ENCODE assay signal across 1 mouse cellular context in genomic region chr6:124745490-124746295, GRCm38 (mm10).
A peak's percentile ranks its signal among the peaks of the same experiment; 100 is the strongest.
TF ChIP-seq lines count a peak whose summit lies in the region.

No protein-coding gene starts in this region.

TF ChIP-seq in MEL, 35 proteins besides CTCF, POLR2A, EP300 and RAD21:
- TF ChIP-seq HCFC1 (IDR thresholded peaks at IDR 0.05; ENCODE audit: low read depth, low read length) (peak; percentile 93), ZMIZ1 (IDR thresholded peaks at IDR 0.05; ENCODE audit: low read depth, low read length) (0 out of 2 replicates have a peak, but pooled peaks have one; percentile 51), ZNF384 (IDR thresholded peaks at IDR 0.05; ENCODE audit: low read depth, low read length) (no peak), MAZ (IDR thresholded peaks at IDR 0.05; ENCODE audit: low read depth, low read length) (peak; percentile 22; the same call in 1 of the 2 replicates), JUND (IDR thresholded peaks at IDR 0.05; ENCODE audit: low read depth, low read length) (no peak), ELF1 (IDR thresholded peaks at IDR 0.05; ENCODE audit: low read depth, low read length) (peak; percentile 78), GABPA (IDR thresholded peaks at IDR 0.05; ENCODE audit: low read depth, low read length) (peak; percentile 68; the same call in 1 of the 2 replicates), ETS1 (IDR thresholded peaks at IDR 0.05; ENCODE audit: low read depth, low read length) (peak; percentile 29; the same call in 1 of the 2 replicates), RCOR1 (IDR thresholded peaks at IDR 0.05; ENCODE audit: low read depth, low read length) (no peak), BHLHE40 (IDR thresholded peaks at IDR 0.05; ENCODE audit: borderline replicate concordance, low read depth, low read length) (no peak), TCF12 (IDR thresholded peaks at IDR 0.05; ENCODE audit: low read depth, low read length) (peak; percentile 29; the same call in 1 of the 2 replicates), SIN3A (IDR thresholded peaks at IDR 0.05; ENCODE audit: low read length) (peak; percentile 50; the same call in 1 of the 2 replicates), SMC3 (IDR thresholded peaks at IDR 0.05; ENCODE audit: low read depth, low read length) (peak; percentile 58), NELFE (IDR thresholded peaks at IDR 0.05; ENCODE audit: low read depth, low read length) (peak; percentile 64; the same call in 1 of the 2 replicates), USF1 (IDR thresholded peaks at IDR 0.05; ENCODE audit: low read depth, low read length) (0 out of 2 replicates have a peak, but pooled peaks have one; percentile 44), CHD2 (IDR thresholded peaks at IDR 0.05; ENCODE audit: low read length) (peak; percentile 75), MYB (IDR thresholded peaks at IDR 0.05; ENCODE audit: low read depth, low read length) (no peak), NRF1 (IDR thresholded peaks at IDR 0.05; ENCODE audit: insufficient read depth, low read depth, low read length, poor library complexity, severe bottlenecking) (peak; percentile 62), MAX (IDR thresholded peaks at IDR 0.05; ENCODE audit: low read length) (0 out of 2 replicates have a peak, but pooled peaks have one; percentile 44), E2F4 (IDR thresholded peaks at IDR 0.05; ENCODE audit: borderline replicate concordance, low read depth, low read length) (peak; percentile 74; the same call in 1 of the 2 replicates), POLR2AphosphoS2 (IDR thresholded peaks at IDR 0.05; ENCODE audit: low read length) (peak; percentile 87), MXI1 (IDR thresholded peaks at IDR 0.05; ENCODE audit: low read depth, low read length) (peak; percentile 65), TBP (IDR thresholded peaks at IDR 0.05; ENCODE audit: low read depth, low read length) (0 out of 2 replicates have a peak, but pooled peaks have one; percentile 19)
